Mouse (Mus musculus) neutrophil, adult 5-6 weeks (primary cell): ENCODE data around the gene Olfr1493-ps1. TPM values are rescaled to one million over a fixed set of nuclear protein-coding genes. Genes with fewer than 3 reads are reported as not detected.

ENCODE experiments used
- ATAC-seq: fragments of 151-379, 151-347 bp; 2 replicates; pipeline ENCODE4 v1.8.0; 2017; ENCODE audit warnings: mild to moderate bottlenecking, moderate TSS enrichment; ENCODE audit not compliant: insufficient number of reproducible peaks, poor library complexity, low FRiP score, severe bottlenecking; ENCODE audit errors: extremely low read depth
- total RNA-seq: library from RNA; stranded (forward); fragments of 200-1000 nt; gene quantifications from 2 replicates; pipeline ENCODE4 v1.2.3, GENCODE M21; 2017

Olfr1493-ps1 gene
- total RNA-seq = not detected in 2 replicates

GRCm38 (mm10) chr19:13722978-13723377 is at the start of gene Olfr1493-ps1:
Olfr1493-ps1 (plus strand) TSS chr19:13723278.
- ATAC-seq = no peak

GRCm38 (mm10) chr19:13696968-13697367 is 26.1 kb upstream of the Olfr1493-ps1 start, which contains the start of gene Olfr1491:
Olfr1491 (plus strand) TSS chr19:13697268.
- ATAC-seq = no peak

GRCm38 (mm10) chr19:13739428-13739827 is 16.4 kb downstream of the Olfr1493-ps1 start, which contains the start of gene Olfr1494:
Olfr1494 (plus strand) TSS chr19:13739728.
- ATAC-seq = no peak

GRCm38 (mm10) chr19:13749366-13749765 is 26.3 kb downstream of the Olfr1493-ps1 start:
- no peak for ATAC-seq

- ATAC-seq = no peak
These were observed 41.2 kb downstream of the Olfr1493-ps1 start, which contains the start of gene Olfr1495 for GRCm38 (mm10) chr19:13764306-13764705. Olfr1495 (plus strand) TSS chr19:13764606.

GRCm38 (mm10) chr19:13768565-13769276 is 45.6 kb downstream of the Olfr1493-ps1 start:
- no peak for ATAC-seq

GRCm38 (mm10) chr19:13777578-13777977 is 54.5 kb downstream of the Olfr1493-ps1 start, which contains the start of gene Olfr1496:
Olfr1496 (plus strand) TSS chr19:13777878.
- ATAC-seq = no peak

Other genes starting within 250 kb of the Olfr1493-ps1 start
- not detected in 2 replicates for gene Olfr1475, start 243.1 kb upstream of the Olfr1493-ps1 start, total RNA-seq
- not detected in 2 replicates for gene Olfr1477, start 222.7 kb upstream of the Olfr1493-ps1 start, total RNA-seq
- gene Olfr1480, start 195.4 kb upstream of the Olfr1493-ps1 start, total RNA-seq = 1.2 TPM in 1 of 2 replicates, not detected in the other
- gene Olfr1484, start 139.8 kb upstream of the Olfr1493-ps1 start, total RNA-seq = not detected in 2 replicates
- not detected in 2 replicates for gene Olfr1487, start 105.9 kb upstream of the Olfr1493-ps1 start, total RNA-seq
- gene Olfr1489, start 91.7 kb upstream of the Olfr1493-ps1 start, total RNA-seq = not detected in 2 replicates
- 0.12 TPM in 1 of 2 replicates, not detected in the other for gene Olfr1490, start 72.2 kb upstream of the Olfr1493-ps1 start, total RNA-seq
- gene Olfr1491, start 26.0 kb upstream of the Olfr1493-ps1 start, total RNA-seq = not detected in 2 replicates
- not detected in 2 replicates for gene Olfr1494, start 16.4 kb downstream of the Olfr1493-ps1 start, total RNA-seq
- not detected in 2 replicates for gene Olfr1495, start 41.3 kb downstream of the Olfr1493-ps1 start, total RNA-seq
- gene Olfr1496, start 54.6 kb downstream of the Olfr1493-ps1 start, total RNA-seq = not detected in 2 replicates
- not detected in 2 replicates for gene Olfr1497, start 74.9 kb downstream of the Olfr1493-ps1 start, total RNA-seq
- 0.35 TPM in 1 of 2 replicates, not detected in the other for gene Olfr1499, start 96.2 kb downstream of the Olfr1493-ps1 start, total RNA-seq
- gene Olfr1500, start 107.2 kb downstream of the Olfr1493-ps1 start, total RNA-seq = 0.23 TPM in 1 of 2 replicates, not detected in the other
- gene Olfr1501, start 127.4 kb downstream of the Olfr1493-ps1 start, total RNA-seq = not detected in 2 replicates
- not detected in 2 replicates for gene Olfr1502, start 138.5 kb downstream of the Olfr1493-ps1 start, total RNA-seq
- not detected in 2 replicates for gene Olfr1504, start 174.7 kb downstream of the Olfr1493-ps1 start, total RNA-seq
- not detected in 2 replicates for gene Olfr1505, start 190.3 kb downstream of the Olfr1493-ps1 start, total RNA-seq